In genomic region chr5:105650728-105651479, GRCm38 (mm10) we compare ENCODE assay signal across 8 mouse cellular contexts. TPM values are rescaled to one million over a fixed set of nuclear protein-coding genes. Genes with fewer than 3 reads are reported as not detected.
DNase-seq lines count a peak whose midpoint lies in the region; ATAC-seq and TF ChIP-seq lines count a peak whose summit lies in the region.

No protein-coding gene starts in this region.

- H3K4me1 ChIP-seq in kidney, postnatal 0 days (replicated peaks; ENCODE audit: insufficient read depth, low read length): no peaks in the 10 kb centered on the region
- peaks cover 14% of the 10 kb centered on the region for H3K4me1 ChIP-seq in bone marrow, adult 2 months (ENCODE audit: control insufficient read depth, insufficient read depth, low read length)
- peaks cover 20% of the 10 kb centered on the region for H3K4me1 ChIP-seq in liver, postnatal 0 days (ENCODE audit: insufficient read depth)
- peaks cover 17% of the 10 kb centered on the region for H3K4me1 ChIP-seq in forebrain, embryonic 12.5 days
- H3K4me1 ChIP-seq in midbrain, postnatal 0 days (ENCODE audit: insufficient read depth, low read length): no peaks in the 10 kb centered on the region

- no peaks in the 10 kb centered on the region for H3K27me3 ChIP-seq in kidney, postnatal 0 days (ENCODE audit: insufficient read depth, low read length)
- no peaks in the 10 kb centered on the region for H3K27me3 ChIP-seq in liver, postnatal 0 days (ENCODE audit: insufficient read depth, low read length)
- no peaks in the 10 kb centered on the region for H3K27me3 ChIP-seq in splenic B cell, adult 2 months (ENCODE audit: control insufficient read depth, insufficient read depth, low read length, poor library complexity, severe bottlenecking)
- peaks cover 3% of the 10 kb centered on the region for H3K27me3 ChIP-seq in forebrain, embryonic 12.5 days
- H3K27me3 ChIP-seq in midbrain, postnatal 0 days (ENCODE audit: insufficient read depth, low read length): no peaks in the 10 kb centered on the region

- no peak overlapping the region for H3K4me3 ChIP-seq in kidney, postnatal 0 days (replicated peaks; ENCODE audit: low read depth, low read length)
- peak overlapping the region; percentile 60 for H3K4me3 ChIP-seq in bone marrow, adult 2 months (replicated peaks; ENCODE audit: control insufficient read depth, low read depth, low read length)
- peak overlapping the region; percentile 38 for H3K4me3 ChIP-seq in liver, postnatal 0 days (ENCODE audit: low read depth, low read length)
- H3K4me3 ChIP-seq in forebrain, embryonic 12.5 days (replicated peaks): no peak overlapping the region
- no peak overlapping the region for H3K4me3 ChIP-seq in midbrain, postnatal 0 days (ENCODE audit: low read depth, low read length)

- 78% methylated on average over 8 of the region's 8 CpGs for WGBS in kidney, postnatal 0 days
- WGBS in bone marrow, adult 2 months: 6% methylated on average over 8 of the region's 8 CpGs
- 34% methylated on average over 8 of the region's 8 CpGs for WGBS in liver, postnatal 0 days (ENCODE audit: insufficient replicate concordance)
- WGBS in forebrain, embryonic 12.5 days: 90% methylated on average over 8 of the region's 8 CpGs
- 90% methylated on average over 8 of the region's 8 CpGs for WGBS in midbrain, postnatal 0 days

- H3K36me3 ChIP-seq in kidney, postnatal 0 days (ENCODE audit: insufficient read depth, low read length): no peaks in the 10 kb centered on the region
- H3K36me3 ChIP-seq in liver, postnatal 0 days (replicated peaks; ENCODE audit: insufficient read depth, low read length): no peaks in the 10 kb centered on the region
- no peaks in the 10 kb centered on the region for H3K36me3 ChIP-seq in splenic B cell, adult 2 months (ENCODE audit: control insufficient read depth, insufficient read depth, low read length, poor library complexity, severe bottlenecking)
- no peaks in the 10 kb centered on the region for H3K36me3 ChIP-seq in forebrain, embryonic 12.5 days (replicated peaks)
- no peaks in the 10 kb centered on the region for H3K36me3 ChIP-seq in midbrain, postnatal 0 days (ENCODE audit: insufficient read depth, low read length)

- no peak for TF ChIP-seq POLR2A in bone marrow, adult 2 months (IDR thresholded peaks at IDR 0.05; ENCODE audit: borderline replicate concordance, control insufficient read depth, low read depth, low read length)

- H3K27ac ChIP-seq in kidney, postnatal 0 days: peak overlapping the region; percentile 32; the same call in 1 of the 2 replicates
- peak overlapping the region; percentile 82 for H3K27ac ChIP-seq in bone marrow, adult 2 months (ENCODE audit: control insufficient read depth, insufficient read depth, low read depth, low read length, poor library complexity)
- H3K27ac ChIP-seq in liver, postnatal 0 days (ENCODE audit: low read depth): peak overlapping the region; percentile 72
- H3K27ac ChIP-seq in forebrain, embryonic 12.5 days: no peak overlapping the region
- no peak overlapping the region for H3K27ac ChIP-seq in midbrain, postnatal 0 days (ENCODE audit: low read depth, low read length)

- H3K9ac ChIP-seq in kidney, postnatal 0 days (ENCODE audit: low read depth, low read length): peak overlapping the region; percentile 10; the same call in 1 of the 2 replicates
- peak overlapping the region; percentile 60 for H3K9ac ChIP-seq in liver, postnatal 0 days (replicated peaks)
- H3K9ac ChIP-seq in forebrain, embryonic 12.5 days: no peak overlapping the region
- no peak overlapping the region for H3K9ac ChIP-seq in midbrain, postnatal 0 days (replicated peaks; ENCODE audit: low read length, poor library complexity, severe bottlenecking)

- no peak for TF ChIP-seq CTCF in kidney, postnatal 0 days (IDR thresholded peaks at IDR 0.05; ENCODE audit: low read depth)
- no peak for TF ChIP-seq CTCF in bone marrow, adult 2 months (IDR thresholded peaks at IDR 0.05; ENCODE audit: control insufficient read depth, insufficient read depth, low read length)
- no peak for TF ChIP-seq CTCF in liver, postnatal 0 days (IDR thresholded peaks at IDR 0.05; ENCODE audit: low read depth)
- no peak for TF ChIP-seq CTCF in midbrain, postnatal 0 days (IDR thresholded peaks at IDR 0.05)

- TF ChIP-seq EP300 in liver, postnatal 0 days (IDR thresholded peaks at IDR 0.05; ENCODE audit: low read depth): no peak

- ATAC-seq in kidney, postnatal 0 days (replicated peaks; ENCODE audit: low FRiP score, low read depth): no peak
- ATAC-seq in liver, postnatal 0 days: no peak
- ATAC-seq in forebrain, embryonic 12.5 days (ENCODE audit: low FRiP score): no peak
- no peak for ATAC-seq in midbrain, postnatal 0 days (ENCODE audit: low FRiP score)

- DNase-seq in kidney, postnatal 0 days (ENCODE audit: low spot score): peak; percentile 19
- no peak for DNase-seq in kidney, postnatal 25 days
- DNase-seq in liver, postnatal 0 days: peak; percentile 22
- DNase-seq in splenic B cell, adult 2 months (ENCODE audit: low read depth, low spot score): peak; percentile 69
- no peak for DNase-seq in midbrain, postnatal 0 days (ENCODE audit: low spot score)
- no peak for DNase-seq in left cerebral cortex, adult 8-10 months (ENCODE audit: low spot score in 2 of 2)

- H3K9me3 ChIP-seq in kidney, postnatal 0 days (replicated peaks; ENCODE audit: low read length): no peaks in the 10 kb centered on the region
- H3K9me3 ChIP-seq in liver, postnatal 0 days (ENCODE audit: low read length): no peaks in the 10 kb centered on the region
- no peaks in the 10 kb centered on the region for H3K9me3 ChIP-seq in forebrain, embryonic 12.5 days
- no peaks in the 10 kb centered on the region for H3K9me3 ChIP-seq in midbrain, postnatal 0 days (ENCODE audit: low read length)

- peak overlapping the region; percentile 29; the same call in 1 of the 2 replicates for H3K4me2 ChIP-seq in kidney, postnatal 0 days (ENCODE audit: low read length)
- peak overlapping the region; percentile 70 for H3K4me2 ChIP-seq in liver, postnatal 0 days (ENCODE audit: low read depth, low read length)
- H3K4me2 ChIP-seq in forebrain, embryonic 12.5 days: no peak overlapping the region
- no peak overlapping the region for H3K4me2 ChIP-seq in midbrain, postnatal 0 days (ENCODE audit: low read depth, low read length, poor library complexity, severe bottlenecking)

RNA-seq across cellular contexts. Expression of gene Lrrc8d, which starts 48.9 kb away (rescaled TPM):
- 32.5 and 34.6 TPM in 2 replicates for polyA plus RNA-seq in kidney, postnatal 0 days (2015; fragmentation: Nextera tagmentation; extraction: Ambion mirVana)
- 11.8 and 20.5 TPM in 2 replicates for polyA plus RNA-seq in bone marrow, adult 2 months (2011; ENCODE audit: insufficient read depth, insufficient read length, low replicate concordance, missing spikeins)
- 11.6 TPM in 2 replicates for polyA plus RNA-seq in liver, postnatal 0 days (2015; fragmentation: Nextera tagmentation; extraction: Ambion mirVana)
- 32.7 and 36.6 TPM in 2 replicates for polyA plus RNA-seq in forebrain, embryonic 12.5 days (2016; fragmentation: Nextera tagmentation; extraction: Ambion mirVana)
- 18.5 and 19.1 TPM in 2 replicates for total RNA-seq in midbrain, postnatal 0 days (2014; rRNA removed)
- polyA plus RNA-seq in midbrain, postnatal 0 days (2015; fragmentation: Nextera tagmentation; extraction: Ambion mirVana): 30.1 and 30.4 TPM in 2 replicates
- total RNA-seq in left cerebral cortex, adult 8-10 months (2022): 10 to 100 TPM; 39.2 to 45.4 (median 42.1) TPM

Comparison
In these comparisons a context has a peak if more than half of its experiments do, and no peak if none do; other contexts are left out.
1. DNase-seq: peak in kidney, postnatal 0 days (single experiment), liver, postnatal 0 days (single experiment) and splenic B cell, adult 2 months (single experiment); none in kidney, postnatal 25 days (0 of 2), midbrain, postnatal 0 days (single experiment) and left cerebral cortex, adult 8-10 months (0 of 2).
2. H3K27ac ChIP-seq: peak in kidney, postnatal 0 days (single experiment), bone marrow, adult 2 months (single experiment) and liver, postnatal 0 days (single experiment); none in forebrain, embryonic 12.5 days (single experiment) and midbrain, postnatal 0 days (single experiment).
3. H3K4me2 ChIP-seq: peak in kidney, postnatal 0 days (single experiment) and liver, postnatal 0 days (single experiment); none in forebrain, embryonic 12.5 days (single experiment) and midbrain, postnatal 0 days (single experiment).
4. H3K4me3 ChIP-seq: peak in bone marrow, adult 2 months (single experiment) and liver, postnatal 0 days (single experiment); none in kidney, postnatal 0 days (single experiment), forebrain, embryonic 12.5 days (single experiment) and midbrain, postnatal 0 days (single experiment).
5. H3K9ac ChIP-seq: peak in kidney, postnatal 0 days (single experiment) and liver, postnatal 0 days (single experiment); none in forebrain, embryonic 12.5 days (single experiment) and midbrain, postnatal 0 days (single experiment).